Mouse (Mus musculus) forebrain, postnatal 0 days (tissue): ENCODE results near the gene Tnfrsf1a. TPM values are rescaled to one million over a fixed set of nuclear protein-coding genes. Genes with fewer than 3 reads are reported as not detected.

Source experiments
- ATAC-seq: fragments of 200-750 bp; cut with Nextera tagmentation; 2 replicates; pipeline ENCODE4 v1.8.0; 2017; ENCODE audit warnings: mild to moderate bottlenecking, moderate library complexity
- DNase-seq: peaks from one replicate; pipeline ENCODE4 v3.0.0-alpha.2; 2015
- H3K27ac ChIP-seq: fragments of 300-500 bp; sonication (generic); 2 replicates; pipeline ENCODE4 v1.5.1; 2014; ENCODE audit warnings: low read depth, mild to moderate bottlenecking, antibody characterized with exemption, low read length, moderate library complexity, mixed read lengths
- H3K27me3 ChIP-seq: fragments of 300-500 bp; sonication (generic); 2 replicates; pipeline ENCODE4 v1.6.1; 2014; ENCODE audit warnings: mild to moderate bottlenecking, low read length, mixed read lengths; ENCODE audit not compliant: insufficient read depth
- H3K36me3 ChIP-seq: fragments of 300-500 bp; sonication (generic); 2 replicates; pipeline ENCODE4 v1.6.1; 2014; ENCODE audit warnings: mild to moderate bottlenecking, moderate library complexity; ENCODE audit not compliant: insufficient read depth
- H3K4me1 ChIP-seq: fragments of 300-500 bp; sonication (generic); 2 replicates; pipeline ENCODE4 v1.6.1; 2014; ENCODE audit warnings: antibody characterized with exemption; ENCODE audit not compliant: insufficient read depth
- H3K4me2 ChIP-seq: fragments of 300-500 bp; sonication (generic); 2 replicates; pipeline ENCODE4 v1.6.1; 2014; ENCODE audit warnings: low read depth, mild to moderate bottlenecking, moderate library complexity
- H3K4me3 ChIP-seq: fragments of 300-500 bp; sonication (generic); 2 replicates; pipeline ENCODE4 v1.5.1; 2014; ENCODE audit warnings: low read depth, low read length, mixed read lengths
- H3K9ac ChIP-seq: fragments of 300-500 bp; sonication (generic); 2 replicates; pipeline ENCODE4 v1.6.1; 2014; ENCODE audit warnings: mild to moderate bottlenecking
- H3K9me3 ChIP-seq: fragments of 300-500 bp; sonication (generic); 2 replicates; pipeline ENCODE4 v1.6.1; 2016; ENCODE audit warnings: low read length
- CTCF ChIP-seq: sonication (generic); IDR thresholded peaks from 2 replicates; pipeline ENCODE4 v1.5.1; 2016; ENCODE audit warnings: antibody characterized with exemption, control low read depth, low read depth
- WGBS: fragments of 180-500 bp; shearing (Covaris S2); extraction: QIAGEN DNeasy Blood & Tissue Kit; methylation state at CpG from one replicate; pipeline ENCODE4 v1.1.7; 2014; 5-methylcytosine and 5-hydroxymethylcytosine counted together
- polyA plus RNA-seq: library from polyadenylated mRNA; unstranded; fragments of >200 nt; fragmentation: Nextera tagmentation; extraction: Ambion mirVana; gene quantifications from 2 replicates; pipeline ENCODE4 v1.2.1, GENCODE M21; 2015
- total RNA-seq: library from RNA; depleted of rRNA; stranded (reverse); fragments of >200 nt; gene quantifications from 2 replicates; pipeline ENCODE4 v1.2.3, GENCODE M21; 2014

Tnfrsf1a gene
- total and polyA plus RNA-seq, 2 experiments from 2014 or later = 12.1 to 13.2 TPM

DNA sequence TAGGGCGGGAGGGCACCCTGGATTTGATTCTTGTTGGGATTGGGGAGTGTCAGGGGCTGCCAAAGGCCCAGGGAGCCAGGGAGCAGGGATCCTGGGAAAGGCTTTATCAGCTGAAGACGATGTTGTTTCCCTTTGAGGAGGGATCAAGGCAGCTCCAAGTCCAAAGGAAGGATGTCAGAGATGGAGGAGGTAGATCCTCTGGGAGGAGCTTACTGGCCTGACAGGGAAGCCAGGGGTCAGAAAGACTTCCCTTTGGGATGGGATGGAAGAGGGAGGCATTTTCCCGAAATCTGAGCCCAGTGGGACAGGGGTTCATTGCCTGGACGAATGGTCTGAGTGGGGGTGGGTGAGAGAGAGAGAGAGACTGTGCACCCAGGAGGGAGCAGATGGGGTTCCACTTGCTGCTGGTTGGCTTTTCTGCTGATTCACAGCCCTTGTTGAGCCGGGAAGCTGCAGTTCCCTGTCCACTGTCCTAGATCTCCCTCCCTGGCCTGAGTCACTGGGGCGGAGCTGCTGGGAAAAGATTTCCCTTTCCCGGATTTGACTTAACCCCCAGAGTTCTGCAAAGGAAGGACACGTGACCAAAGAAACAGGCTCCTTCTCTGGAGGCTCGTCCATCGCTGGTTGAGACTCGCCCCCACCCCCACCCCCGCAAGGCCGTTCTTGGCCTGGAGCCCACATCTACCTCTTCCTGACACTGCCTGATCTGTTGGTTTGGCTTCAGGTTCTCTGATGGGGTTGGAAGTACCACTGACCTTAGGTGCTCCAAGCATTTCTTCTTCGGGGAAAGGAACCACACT, 5.4 kb downstream of the Tnfrsf1a start:
- Histone ChIP-seq H3K4me2 (peak overlapping the region; percentile 5; the same call in 1 of the 2 replicates), H3K9ac (no peak overlapping the region), H3K27ac (no peak overlapping the region), H3K4me3 (no peak overlapping the region), H3K9me3 (no peaks in the 10 kb centered on the region), H3K4me1 (no peaks in the 10 kb centered on the region), H3K27me3 (no peaks in the 10 kb centered on the region), H3K36me3 (no peaks in the 10 kb centered on the region)
- no peak for TF ChIP-seq CTCF
- DNase-seq (no peak), ATAC-seq (no peak)
- whole genome bisulfite sequencing = 19% methylated on average over 14 of the region's 14 CpGs

DNA sequence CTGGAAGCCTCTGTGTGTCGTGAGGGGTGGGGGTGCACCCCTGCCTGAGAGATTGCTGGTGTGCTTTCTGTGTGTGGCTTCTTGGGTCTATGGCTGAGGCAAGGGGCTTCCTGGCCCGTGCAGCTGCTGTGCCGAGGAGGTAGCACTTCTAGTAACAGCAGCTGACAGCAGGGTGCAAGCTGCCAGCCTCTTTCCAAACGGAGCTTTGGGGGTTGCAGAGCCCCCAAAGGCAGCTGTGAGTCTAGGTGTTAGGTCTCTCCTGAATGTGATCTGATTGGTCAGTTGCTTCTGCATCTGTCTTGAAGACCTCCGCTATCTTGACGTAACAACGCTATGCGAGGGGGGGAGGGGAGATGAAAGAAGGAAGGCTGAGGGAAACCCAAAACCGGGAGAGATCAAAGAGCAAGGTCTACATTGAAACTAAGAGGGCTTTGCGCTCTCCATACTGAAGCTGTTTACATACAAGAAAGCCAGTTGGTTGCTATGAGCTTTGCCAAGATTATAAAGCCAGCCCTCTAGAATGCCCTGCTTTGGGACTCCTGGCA, 6.1 kb downstream of the Tnfrsf1a start:
- Histone ChIP-seq H3K9ac (no peak overlapping the region), H3K4me2 (peak overlapping the region; percentile 5; the same call in 1 of the 2 replicates), H3K36me3 (no peaks in the 10 kb centered on the region), H3K9me3 (no peaks in the 10 kb centered on the region), H3K27ac (no peak overlapping the region), H3K4me3 (no peak overlapping the region), H3K27me3 (no peaks in the 10 kb centered on the region), H3K4me1 (no peaks in the 10 kb centered on the region)
- ATAC-seq (peak; percentile 33; the same call in 1 of the 2 replicates), DNase-seq (no peak)
- 12% methylated on average over 10 of the region's 10 CpGs for WGBS
- TF ChIP-seq CTCF = no peak

DNA sequence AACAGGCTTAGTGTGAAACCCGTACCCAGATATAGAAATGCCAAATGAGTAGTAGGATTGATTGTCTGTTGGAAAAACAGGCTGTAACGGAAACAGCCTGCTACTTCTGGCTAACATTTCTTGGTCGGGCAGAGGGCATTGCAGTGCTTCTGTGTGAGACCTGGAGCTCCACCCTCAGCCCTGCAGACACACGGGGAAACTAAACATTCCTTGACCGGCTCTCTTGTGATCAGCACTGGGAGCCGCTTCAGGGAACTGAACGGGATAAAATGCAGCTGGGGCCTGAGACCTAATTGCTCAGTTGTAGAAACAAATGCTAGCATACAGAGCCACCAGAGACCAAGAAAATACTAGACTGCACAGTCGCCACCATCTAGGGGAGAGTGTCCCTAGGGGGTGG, 7.1 kb downstream of the Tnfrsf1a start:
- Histone ChIP-seq H3K4me2 (no peak overlapping the region), H3K4me1 (no peaks in the 10 kb centered on the region), H3K4me3 (no peak overlapping the region), H3K27ac (no peak overlapping the region), H3K27me3 (no peaks in the 10 kb centered on the region), H3K9me3 (no peaks in the 10 kb centered on the region), H3K36me3 (no peaks in the 10 kb centered on the region), H3K9ac (no peak overlapping the region)
- WGBS = 55% methylated on average over 8 of the region's 8 CpGs
- no peak for ATAC-seq
- no peak for TF ChIP-seq CTCF
- no peak for DNase-seq

DNA sequence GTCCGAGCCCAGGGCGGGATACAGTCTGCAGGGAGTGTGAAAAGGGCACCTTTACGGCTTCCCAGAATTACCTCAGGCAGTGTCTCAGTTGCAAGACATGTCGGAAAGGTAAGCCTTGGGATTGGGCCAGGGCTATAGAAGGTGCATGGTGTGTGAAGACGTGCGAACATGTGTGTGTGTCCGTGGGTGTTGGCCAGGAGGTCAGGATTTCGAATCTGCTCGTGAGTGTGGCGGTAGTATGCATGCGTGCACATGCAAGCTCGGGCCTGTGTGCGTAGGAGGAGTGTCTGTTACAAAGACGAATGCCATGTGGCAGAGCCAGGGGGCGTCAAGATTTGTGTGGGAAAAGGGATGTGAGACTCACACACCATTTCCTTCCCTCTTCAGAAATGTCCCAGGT, 8.2 kb downstream of the Tnfrsf1a start:
- no peaks in the 10 kb centered on the region for H3K9me3 ChIP-seq
- no peak overlapping the region for H3K9ac ChIP-seq
- H3K4me1 ChIP-seq = no peaks in the 10 kb centered on the region
- 89% methylated on average over 15 of the region's 15 CpGs for WGBS
- TF ChIP-seq CTCF = no peak
- DNase-seq (no peak), ATAC-seq (no peak)
- no peaks in the 10 kb centered on the region for H3K36me3 ChIP-seq
- H3K27ac ChIP-seq = no peak overlapping the region
- no peak overlapping the region for H3K4me2 ChIP-seq
- no peak overlapping the region for H3K4me3 ChIP-seq
- H3K27me3 ChIP-seq = no peaks in the 10 kb centered on the region

DNA sequence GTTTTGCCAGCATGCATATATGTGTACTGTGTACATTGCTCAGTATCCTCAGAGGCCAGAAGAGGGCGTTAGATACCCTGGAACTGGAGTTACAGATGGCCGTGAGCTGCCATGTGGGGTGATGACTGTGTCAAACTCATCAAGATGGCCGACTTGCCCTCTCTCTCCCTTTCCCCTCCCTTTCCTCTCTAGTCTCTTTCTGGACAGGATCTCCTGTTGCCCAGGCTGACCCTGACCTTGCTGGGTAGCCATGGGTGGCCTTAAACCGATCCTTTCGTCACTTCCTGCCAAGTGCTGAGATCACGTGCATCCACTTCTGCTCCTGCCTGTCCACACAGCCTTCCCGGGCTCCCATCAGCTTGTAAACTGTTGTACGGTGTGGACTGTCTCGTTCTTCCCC, 10.8 kb downstream of the Tnfrsf1a start:
- DNase-seq (no peak), ATAC-seq (no peak)
- no peak overlapping the region for H3K27ac ChIP-seq
- no peaks in the 10 kb centered on the region for H3K9me3 ChIP-seq
- 64% methylated on average over 9 of the region's 9 CpGs for WGBS
- H3K4me3 ChIP-seq = no peak overlapping the region
- no peaks in the 10 kb centered on the region; the same call in 1 of the 2 replicates for H3K4me1 ChIP-seq
- H3K4me2 ChIP-seq = no peak overlapping the region
- no peak overlapping the region for H3K9ac ChIP-seq
- H3K36me3 ChIP-seq = no peaks in the 10 kb centered on the region
- peaks cover 18% of the 10 kb centered on the region for H3K27me3 ChIP-seq
- TF ChIP-seq CTCF = no peak

DNA sequence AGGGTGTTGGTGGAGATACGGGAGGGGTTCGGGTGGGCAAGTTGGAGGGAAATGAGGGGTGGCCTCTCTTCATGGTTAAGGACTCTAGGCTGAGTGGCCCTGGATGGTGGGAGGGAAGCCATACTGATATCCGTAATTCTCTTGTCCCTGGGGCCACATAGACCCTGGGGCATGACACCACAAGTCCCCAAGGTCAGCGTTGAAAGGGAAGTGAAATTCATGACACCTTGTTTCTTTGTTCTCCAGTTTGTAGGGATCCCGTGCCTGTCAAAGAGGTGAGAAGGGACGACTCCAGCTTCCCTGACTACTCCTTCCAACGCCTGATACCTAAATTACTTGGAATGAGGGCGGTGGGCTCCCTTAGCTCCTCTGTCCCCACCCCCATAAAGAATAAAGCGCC, 11.7 kb downstream of the Tnfrsf1a start:
- H3K4me1 ChIP-seq = no peaks in the 10 kb centered on the region; the same call in 1 of the 2 replicates
- H3K27ac ChIP-seq = no peak overlapping the region
- TF ChIP-seq CTCF = no peak
- 64% methylated on average over 9 of the region's 9 CpGs for WGBS
- ATAC-seq = no peak
- no peak for DNase-seq
- H3K9me3 ChIP-seq = no peaks in the 10 kb centered on the region
- H3K27me3 ChIP-seq = peaks cover 19% of the 10 kb centered on the region
- no peak overlapping the region for H3K9ac ChIP-seq
- H3K4me2 ChIP-seq = peak overlapping the region; percentile 52; the same call in 1 of the 2 replicates
- no peaks in the 10 kb centered on the region for H3K36me3 ChIP-seq
- no peak overlapping the region for H3K4me3 ChIP-seq
